Mouse (Mus musculus): ENCODE results near the gene Nid2.

The Nid2 gene

DNA sequence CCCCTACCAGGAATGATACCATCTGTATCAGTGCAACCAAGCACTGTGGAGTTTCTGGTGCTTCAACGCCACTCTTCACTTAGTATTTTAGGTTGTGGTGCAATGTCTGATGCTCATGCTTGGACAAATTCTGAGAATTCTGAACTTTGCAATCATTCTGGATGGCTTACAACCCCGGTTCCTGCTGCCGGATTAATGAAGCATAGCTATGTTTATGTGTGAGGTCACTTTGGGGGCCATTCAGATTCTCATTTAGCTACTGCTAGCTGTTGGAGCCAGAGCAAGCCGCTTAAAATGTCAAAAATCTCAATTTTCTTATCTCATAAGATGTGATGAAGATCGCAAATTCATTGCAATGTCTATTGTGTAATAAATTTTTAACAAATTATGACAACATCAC is 6.2 kb upstream of the Nid2 start:
- DNase-seq (ENCODE audit: extremely low read depth, low read depth, low spot score): no peak

DNA sequence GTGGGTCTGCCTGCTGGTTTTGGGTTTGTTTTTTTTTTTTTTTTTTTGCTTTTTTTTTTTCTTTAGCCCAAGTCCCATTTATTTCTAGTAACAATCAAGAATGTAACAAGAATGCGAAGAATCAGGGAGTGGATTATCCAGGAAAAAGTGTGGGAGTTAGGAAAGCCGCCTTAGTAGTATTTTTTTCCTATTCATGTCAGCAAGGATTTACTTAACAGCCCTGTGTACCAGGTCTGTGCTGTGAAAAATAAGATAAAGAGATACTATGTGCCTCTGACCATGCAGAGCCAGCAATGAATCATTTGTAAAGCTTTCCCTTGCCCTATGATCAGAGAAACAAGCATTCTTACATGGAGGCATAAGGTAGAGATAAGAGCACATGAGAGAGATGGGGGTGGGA is 4.8 kb upstream of the Nid2 start:
- no peak for DNase-seq (ENCODE audit: extremely low read depth, low read depth, low spot score)

DNA sequence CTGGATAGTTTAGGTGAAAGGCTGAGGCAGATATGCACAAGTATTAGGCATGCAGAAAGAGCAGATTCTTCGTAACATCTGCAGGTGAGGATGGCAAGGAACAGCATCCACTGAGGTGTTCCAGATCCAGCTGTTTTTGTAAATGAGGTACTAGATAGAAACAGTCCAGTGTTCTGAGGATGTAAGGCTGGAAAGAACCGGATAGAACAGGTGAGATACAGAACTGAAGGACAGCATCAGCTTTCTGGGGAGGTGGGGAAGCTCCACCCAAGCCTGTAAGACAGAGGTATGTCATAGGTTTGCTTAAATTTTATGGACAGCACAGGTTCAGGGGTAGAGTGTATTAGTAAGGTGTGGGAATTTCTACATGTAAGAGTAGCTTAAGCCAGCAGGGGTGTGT is 4.3 kb upstream of the Nid2 start:
- no peak for DNase-seq (ENCODE audit: extremely low read depth, low read depth, low spot score)

DNA sequence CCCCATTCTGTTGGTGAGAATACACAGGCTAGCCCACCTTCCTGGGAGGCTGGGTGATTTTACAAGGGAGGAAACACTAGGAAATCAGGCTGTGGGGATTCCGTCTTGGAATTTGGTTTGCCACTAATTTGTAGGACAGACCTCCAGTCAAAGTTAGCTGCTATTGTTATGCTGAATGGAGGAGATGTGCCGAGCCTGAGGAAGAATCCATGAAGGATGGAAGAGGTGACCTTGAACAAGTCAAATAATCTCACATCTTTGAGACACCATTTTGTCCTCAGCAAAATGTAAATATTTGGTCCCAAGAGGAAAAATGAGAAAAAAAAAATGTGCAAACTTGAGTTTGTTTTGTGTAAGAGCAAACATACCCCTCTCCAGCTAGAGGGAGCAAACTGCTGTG is 1.3 kb upstream of the Nid2 start:
- no peak for DNase-seq (ENCODE audit: extremely low read depth, low read depth, low spot score)

DNA sequence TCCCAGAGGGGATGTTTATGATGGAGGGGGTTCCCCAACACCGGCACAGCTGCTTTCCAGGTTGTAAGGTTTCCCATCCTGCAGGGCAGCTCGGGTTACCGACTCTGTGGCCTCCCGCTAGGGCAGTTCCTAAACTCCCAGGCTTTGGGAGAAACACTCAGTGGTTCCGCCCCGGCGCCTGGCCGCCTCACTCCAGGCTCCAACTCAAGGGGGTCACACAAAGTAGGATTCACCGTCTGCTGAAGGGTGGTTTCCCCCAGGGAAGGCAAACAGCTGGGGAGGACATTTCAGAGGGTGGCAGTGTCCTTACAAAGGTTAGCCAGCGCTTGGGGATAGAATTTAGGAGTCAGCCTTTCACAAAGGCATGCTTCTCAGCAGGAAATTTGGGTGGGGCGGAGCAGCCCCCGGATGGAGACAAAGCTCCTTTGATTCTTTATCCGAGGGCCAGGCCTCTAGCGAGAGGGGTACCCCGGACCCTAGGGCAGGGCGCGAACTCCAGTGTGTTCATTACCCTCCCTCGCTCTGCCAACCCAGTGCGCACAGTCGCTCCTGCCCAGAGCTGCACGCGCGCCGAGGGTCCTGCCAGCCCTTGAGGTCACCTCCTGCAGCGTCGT is 547 bp upstream of the Nid2 start:
- no peak for DNase-seq (ENCODE audit: extremely low read depth, low read depth, low spot score)

DNA sequence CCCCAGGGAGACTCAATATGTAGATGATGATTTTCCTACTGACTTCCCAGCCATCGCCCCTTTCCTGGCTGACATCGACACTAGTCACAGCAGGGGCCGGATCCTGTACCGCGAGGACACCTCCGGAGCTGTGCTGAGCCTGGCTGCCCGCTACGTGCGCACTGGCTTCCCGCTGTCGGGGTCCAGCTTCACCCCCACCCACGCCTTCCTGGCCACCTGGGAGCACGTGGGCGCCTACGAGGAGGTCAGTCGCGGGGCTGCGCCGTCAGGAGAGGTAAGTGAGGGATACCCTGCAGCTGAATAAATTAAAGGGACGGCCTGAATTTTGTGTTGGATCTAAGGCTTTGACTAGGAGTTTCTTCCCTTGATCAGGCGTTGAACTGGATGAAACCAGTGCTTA is 1.2 kb downstream of the Nid2 start:
- DNase-seq (ENCODE audit: extremely low read depth, low read depth, low spot score): no peak

DNA sequence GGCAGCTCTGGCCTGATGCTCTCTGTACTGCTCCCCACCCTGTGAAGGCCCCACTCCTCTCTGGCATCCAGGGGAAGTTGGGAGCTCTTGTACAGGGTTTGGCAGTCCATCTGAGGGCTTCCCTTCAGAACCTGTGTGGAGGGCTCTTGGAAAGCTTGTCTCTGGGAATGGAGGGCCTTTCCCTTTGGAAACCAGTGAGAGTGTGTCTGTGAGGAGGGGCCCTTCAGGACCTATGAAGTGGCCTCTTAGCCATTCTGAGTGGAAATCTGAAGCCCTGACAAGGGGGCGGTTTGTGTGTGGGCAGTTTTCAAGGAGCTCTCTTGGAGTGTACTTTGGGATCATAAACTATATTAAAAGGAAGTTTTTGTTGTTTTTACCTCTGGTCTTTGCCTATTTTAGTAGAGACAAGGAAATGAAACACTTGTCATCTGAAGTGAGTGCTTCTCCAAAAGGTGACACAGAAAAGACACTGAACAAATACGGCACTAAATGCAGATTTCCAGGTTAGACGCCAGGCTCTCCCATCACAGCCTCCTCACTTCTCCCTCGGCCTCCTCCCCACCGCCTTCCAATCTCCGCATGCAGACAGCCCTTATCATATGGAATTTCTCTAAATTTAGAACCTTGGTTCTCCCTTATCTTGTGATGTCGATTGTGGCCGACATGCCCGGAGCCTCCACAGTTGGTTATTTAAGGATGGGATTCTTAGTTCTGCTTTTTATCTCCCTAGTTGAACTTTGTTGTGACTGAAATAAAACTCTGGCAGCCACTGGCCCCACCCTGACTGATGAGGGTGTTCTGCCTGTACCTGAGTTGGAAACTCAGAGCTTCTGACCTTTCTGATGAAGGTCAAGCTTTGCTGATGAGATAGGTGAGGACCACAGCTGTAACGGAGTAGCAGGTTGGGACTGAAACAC is 8.5 kb downstream of the Nid2 start:
- no peak for DNase-seq (ENCODE audit: extremely low read depth, low read depth, low spot score)

DNA sequence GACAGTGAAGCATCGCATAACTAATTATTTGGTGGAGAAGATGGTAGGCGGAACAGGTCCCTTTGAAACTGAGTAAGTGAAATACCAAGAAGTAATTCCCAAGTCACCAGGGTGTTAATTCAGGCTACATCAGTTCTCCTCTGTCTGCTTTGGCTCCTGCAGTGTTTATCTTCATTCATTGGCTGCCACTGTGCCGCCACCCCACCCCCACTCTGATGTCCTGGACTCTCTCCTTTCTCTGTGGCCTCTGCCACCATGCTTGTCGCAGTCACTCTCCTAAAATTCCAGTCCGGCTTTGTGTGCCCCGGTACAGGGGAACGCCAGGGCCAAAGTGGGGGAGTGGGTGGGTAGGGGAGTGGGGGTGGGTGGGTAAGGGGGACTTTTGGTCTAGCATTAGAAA is 9.7 kb downstream of the Nid2 start:
- DNase-seq (ENCODE audit: extremely low read depth, low read depth, low spot score): no peak

DNA sequence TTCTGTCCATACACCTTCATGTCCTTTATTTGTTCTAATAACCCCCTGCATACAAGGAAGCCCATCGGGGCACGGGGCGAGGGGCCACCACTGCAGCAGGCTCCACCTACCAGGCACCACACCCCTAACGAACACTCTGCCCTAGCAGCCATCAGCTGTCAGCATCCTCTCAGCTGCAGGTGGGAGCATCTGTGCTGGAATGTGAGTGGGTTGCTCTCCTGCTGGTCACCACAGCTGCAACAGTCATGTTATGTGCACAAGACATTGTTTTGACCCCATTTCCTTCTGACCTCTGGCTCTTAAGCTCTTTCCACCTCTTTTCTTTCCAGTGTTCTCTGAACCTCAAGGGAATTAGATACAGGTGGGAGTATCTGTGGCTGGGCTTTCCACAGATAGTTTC is 10.9 kb downstream of the Nid2 start:
- no peak for DNase-seq (ENCODE audit: extremely low read depth, low read depth, low spot score)

DNA sequence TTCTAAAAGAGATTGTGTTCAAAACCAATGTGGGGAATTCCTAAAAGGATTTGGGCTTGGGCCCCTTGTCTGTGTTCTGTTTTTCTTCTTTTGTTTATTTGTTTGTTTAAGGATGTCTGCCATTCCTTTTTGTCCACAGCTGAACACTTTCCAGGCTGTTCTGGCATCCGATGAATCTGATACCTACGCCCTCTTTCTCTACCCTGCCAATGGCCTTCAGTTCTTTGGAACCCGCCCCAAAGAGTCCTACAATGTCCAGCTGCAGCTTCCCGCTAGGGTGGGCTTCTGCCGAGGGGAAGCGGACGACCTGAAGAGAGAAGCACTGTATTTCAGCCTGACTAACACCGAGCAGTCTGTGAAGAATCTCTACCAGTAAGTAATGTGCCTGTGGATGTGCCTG is 12.5 kb downstream of the Nid2 start:
- DNase-seq (ENCODE audit: extremely low read depth, low read depth, low spot score): no peak

DNA sequence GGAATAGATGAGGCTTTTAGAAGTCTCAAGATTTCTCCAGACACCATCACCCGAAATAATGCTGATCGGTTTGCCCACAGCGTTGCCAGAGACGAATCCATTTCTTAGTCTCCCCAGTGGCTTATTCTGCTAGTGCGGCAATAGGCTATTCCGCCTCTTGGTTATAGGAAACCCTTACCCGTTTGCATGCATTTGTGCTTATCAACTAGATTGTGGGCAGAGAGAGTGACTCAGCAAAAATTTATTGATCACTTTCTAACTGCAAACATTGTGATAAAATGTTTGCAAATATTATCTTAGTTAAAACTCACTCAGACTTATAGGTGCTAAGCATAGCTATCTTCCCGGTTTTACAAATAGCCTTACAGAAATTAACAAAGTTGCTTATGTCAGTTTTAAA is 13.3 kb downstream of the Nid2 start:
- DNase-seq (ENCODE audit: extremely low read depth, low read depth, low spot score): no peak

DNA sequence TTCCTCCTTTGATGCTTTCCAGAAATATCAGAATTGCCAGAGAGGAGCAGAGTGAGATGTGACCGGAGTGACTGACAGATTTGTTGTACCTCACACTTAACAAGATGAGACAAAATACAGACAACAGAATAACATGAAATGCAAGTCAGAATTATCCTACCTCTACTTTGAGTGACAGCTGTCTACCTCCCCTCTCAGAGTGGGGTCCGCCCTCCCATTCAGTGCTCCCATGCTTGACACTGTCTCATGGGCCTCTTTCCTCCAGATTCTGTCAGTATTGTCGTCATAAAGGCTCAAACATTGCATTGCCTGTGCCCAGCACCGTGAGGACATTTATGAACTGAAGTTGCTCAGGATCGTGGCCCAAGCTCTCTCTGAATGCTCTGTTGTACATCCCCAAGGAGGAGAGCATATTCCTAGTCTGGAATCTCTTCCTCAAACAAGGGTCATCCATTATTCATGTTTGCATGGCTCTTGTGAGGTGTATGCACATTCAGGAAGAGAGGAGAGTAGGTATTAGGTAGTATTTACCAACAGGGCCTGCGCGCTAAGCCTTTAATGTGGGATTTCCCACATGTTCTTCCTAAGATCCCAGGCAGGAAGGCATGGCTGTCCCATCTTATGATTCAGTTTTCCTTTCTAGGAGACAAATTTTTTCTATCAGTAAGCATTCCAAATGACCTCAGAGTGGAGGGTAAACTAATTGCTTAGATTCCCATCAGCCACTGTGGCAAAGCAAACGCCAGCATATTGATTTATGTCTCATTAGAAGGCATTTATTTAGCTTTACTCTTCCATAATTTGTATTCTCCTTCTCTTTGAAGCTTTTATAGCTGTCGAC is 14.7 kb downstream of the Nid2 start:
- DNase-seq (ENCODE audit: extremely low read depth, low read depth, low spot score): no peak

DNA sequence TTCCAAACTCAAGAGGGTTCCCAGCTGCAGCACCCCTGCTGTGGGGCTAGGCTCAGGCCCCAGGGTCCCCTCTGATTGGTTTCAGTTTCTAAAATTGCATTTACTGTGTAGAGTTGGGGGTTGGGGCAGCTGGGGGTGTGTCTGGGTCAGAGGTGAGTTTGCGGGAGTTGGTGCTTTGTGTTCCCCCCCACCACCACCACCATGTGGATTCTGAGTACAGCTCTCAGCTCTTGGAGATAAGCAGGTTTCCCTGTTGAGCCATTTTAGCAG is 15.2 kb downstream of the Nid2 start:
- DNase-seq (ENCODE audit: extremely low read depth, low read depth, low spot score): no peak

DNA sequence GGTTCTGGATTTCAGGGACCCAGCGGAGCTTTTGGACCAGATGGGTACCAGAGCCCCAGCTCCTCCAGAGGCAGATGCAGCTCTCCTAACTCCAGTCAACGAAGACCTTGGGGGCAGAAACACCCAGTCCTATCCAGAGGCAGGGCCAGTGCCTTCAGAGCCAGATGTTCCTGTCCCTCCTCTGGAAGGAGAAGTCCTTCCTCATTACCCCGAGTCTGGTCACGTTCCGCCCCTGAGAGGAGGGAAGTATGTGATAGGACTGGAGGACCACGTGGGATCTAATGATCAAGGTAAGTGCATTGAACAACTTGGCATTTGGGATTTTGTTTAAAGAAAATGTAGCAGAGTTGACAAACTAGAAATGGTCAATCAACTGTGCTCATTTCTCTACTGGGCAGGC is 17.6 kb downstream of the Nid2 start:
- DNase-seq (ENCODE audit: extremely low read depth, low read depth, low spot score): no peak

DNA sequence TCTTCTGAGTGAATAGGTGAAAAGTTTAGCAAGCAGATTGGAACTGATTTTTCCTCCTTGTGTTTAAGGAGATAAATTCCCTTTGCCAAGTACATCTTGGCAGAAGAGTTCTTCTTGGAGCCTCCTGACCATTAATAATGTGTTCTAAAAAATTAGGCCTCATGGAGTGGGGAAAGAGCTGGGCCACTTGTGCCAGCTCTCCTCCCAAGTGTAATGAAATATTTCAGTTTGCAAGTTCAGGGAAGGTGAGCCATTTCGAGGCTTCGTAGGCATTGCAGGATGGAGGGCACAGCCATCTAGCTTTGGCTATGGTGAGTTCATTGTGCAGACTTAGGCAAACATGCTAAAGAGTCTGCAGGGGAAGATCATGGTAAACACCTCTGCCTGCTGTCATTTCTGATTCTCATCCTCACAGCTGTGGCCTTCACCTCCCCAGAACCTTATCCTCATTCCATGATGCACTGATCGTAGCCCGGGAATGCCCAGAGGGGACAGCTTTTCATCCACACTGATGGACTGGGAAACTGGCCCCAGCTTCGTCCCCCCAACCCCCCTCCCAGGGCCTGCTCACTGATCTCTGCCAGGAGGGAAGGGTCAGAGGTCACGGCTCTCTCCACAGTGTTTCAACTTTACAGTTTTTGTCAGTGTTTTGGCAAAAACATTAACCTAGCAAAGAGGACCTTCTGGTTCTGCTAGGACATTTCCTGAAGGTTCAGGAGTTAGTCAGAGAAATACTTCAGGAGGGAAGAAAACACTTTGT is 18.6 kb downstream of the Nid2 start:
- no peak for DNase-seq (ENCODE audit: extremely low read depth, low read depth, low spot score)

DNA sequence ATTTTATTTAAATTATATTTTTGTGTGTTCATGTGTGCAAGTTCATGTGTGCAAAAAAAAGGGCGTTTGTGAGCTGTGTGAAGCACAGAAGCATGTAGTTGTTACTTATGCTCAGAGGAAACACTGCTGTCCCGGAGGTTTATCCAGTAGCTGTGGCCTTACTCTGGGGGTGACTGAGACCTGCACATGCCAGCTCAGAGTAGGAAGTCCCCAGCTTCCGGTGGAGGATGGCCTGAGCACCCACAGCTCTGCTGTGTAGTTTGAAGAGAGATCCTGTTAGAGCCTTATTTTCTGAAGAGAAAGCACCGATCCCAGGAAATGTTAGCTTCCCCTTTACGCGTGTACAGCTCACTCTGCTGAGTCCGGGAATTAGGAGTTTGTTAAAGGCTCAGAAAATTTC is 20.1 kb downstream of the Nid2 start:
- no peak for DNase-seq (ENCODE audit: extremely low read depth, low read depth, low spot score)

DNA sequence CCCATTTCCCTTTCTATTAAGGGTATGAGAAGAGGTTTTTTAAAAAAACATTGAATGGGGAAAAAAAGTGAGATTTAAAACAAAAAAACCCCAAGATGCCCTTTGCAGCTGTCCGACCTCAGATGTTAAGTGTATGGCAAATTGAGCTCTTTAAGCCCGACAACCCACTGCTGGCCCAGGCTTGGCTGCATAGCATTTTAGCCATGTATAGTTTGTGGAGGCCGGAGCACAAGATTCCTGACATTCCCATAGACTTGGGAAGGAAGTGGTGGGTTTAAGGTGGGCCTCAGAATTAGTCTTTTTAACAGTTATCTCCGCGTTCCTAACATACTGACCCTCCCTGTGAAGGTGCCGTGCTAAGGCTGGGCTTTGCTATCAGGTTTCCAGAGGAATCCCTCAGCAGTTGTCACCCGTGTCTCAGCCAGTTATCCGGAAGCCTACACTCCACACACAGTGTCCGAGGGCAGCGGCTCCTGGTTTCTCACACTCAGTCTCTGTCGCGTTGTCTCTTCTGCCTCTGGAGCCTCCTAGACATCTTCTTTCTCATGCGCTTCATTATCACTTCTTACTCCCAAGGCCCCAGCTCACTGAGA is 23.1 kb downstream of the Nid2 start:
- DNase-seq (ENCODE audit: extremely low read depth, low read depth, low spot score): no peak

DNA sequence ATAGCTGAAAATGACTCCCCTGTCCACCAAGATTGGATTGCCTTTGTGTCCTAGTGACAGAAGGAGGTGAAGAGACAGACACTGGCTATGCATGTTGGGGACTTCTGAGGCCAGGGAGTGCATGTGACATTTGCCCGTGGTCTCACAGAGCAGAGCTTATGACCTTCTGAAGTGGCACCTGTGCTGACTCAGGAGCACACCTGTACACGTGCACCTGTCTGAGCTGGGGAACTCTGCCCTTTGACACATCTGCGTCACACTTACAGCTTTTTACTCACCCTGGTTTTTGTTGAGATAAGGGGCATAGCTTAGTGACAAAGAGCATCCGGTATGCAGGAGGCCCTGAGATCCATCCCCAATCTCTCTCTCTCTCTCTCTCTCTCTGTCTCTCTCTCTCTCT is 24.4 kb downstream of the Nid2 start:
- no peak for DNase-seq (ENCODE audit: extremely low read depth, low read depth, low spot score)

DNA sequence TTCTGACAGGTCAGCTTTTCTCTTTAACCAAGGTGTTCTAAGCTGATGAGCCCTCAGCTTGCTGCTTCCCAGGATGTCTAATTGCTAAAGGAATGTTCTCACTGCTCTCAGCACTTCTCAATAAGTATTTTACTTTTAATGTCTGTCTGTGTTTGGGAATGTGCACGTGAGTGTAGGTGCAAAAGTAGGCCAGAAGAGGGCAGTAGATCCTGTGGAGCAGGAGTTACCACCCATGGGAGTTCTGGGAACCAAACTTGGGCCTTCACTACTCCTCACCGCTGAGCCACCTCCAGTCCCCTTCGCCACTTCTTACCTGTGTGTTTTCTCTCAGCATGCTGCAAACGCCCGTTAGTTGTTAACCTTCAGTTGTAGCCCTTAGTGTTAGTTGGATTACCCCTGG is 25.1 kb downstream of the Nid2 start:
- no peak for DNase-seq (ENCODE audit: extremely low read depth, low read depth, low spot score)

DNA sequence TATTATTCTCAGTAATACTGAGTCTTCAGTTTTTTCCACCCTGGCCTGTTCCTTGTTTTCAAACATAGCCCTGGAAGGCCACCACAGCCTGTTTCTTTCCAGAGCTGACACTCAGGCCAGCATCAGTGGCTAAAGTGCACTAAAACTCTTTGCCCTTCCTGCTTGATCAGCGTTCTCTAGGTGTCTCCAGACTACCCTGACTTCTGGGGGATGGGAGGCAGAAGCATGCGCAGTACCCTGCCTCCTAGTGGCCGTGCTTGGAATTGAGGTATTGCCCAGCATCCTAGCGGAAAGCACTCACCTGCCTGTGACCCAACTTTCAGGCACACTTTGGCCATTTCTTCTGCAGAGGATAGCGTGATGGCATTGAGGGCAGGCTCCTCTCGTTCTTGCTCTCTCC is 25.8 kb downstream of the Nid2 start:
- DNase-seq (ENCODE audit: extremely low read depth, low read depth, low spot score): no peak

DNA sequence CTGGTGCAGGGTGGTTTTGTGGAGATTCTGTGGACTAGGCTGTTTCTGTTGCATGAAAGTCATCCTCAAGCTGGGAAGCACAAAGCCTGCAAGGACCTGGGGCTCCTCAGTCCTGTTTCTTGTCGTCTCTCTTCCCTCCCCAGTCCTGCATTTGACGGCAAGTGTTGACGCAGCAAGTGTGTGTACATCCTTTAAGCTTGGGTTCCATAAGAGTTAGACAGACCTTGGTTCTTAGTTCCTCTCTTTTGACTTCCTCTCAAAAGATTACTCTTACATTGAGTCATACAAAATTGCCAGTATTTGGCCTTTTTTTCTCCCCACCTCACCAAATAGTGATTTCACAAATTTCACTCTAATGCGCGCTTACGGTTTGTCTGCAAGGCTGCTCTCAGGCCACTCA is 26.3 kb downstream of the Nid2 start:
- DNase-seq (ENCODE audit: extremely low read depth, low read depth, low spot score): no peak
